Comparison of ENCODE assay signal across 30 mouse cellular contexts in genomic region chr3:103868008-103868407, GRCm38 (mm10). TPM values are rescaled to one million over a fixed set of nuclear protein-coding genes. Genes with fewer than 3 reads are reported as not detected.
A peak's percentile ranks its signal among the peaks of the same experiment; 100 is the strongest.
DNase-seq lines count a peak whose midpoint lies in the region; ATAC-seq and TF ChIP-seq lines count a peak whose summit lies in the region.
"Had no signal": no experiment of that assay in that cellular context is flagged by ENCODE, and none has a peak within 500 bp of the region (broad histone marks: within the 10 kb centered on the region; RNA-seq: fewer than 3 reads in every experiment).

No protein-coding gene starts in this region.

- TF ChIP-seq POLR2A in spleen, adult 2 months (IDR thresholded peaks at IDR 0.05; ENCODE audit: low read depth, low read length) = no peak

- H3K27me3 ChIP-seq in spleen, adult 2 months (ENCODE audit: control insufficient read depth, insufficient read depth, low read length) = no peaks in the 10 kb centered on the region
- H3K27me3 ChIP-seq: embryonic facial prominence, embryonic 13.5 days; forebrain, embryonic 12.5 days; intestine, embryonic 15.5 days; limb, embryonic 12.5 days; neural tube, embryonic 12.5 days had no signal

- no peaks in the 10 kb centered on the region; the same call in 1 of the 2 replicates for H3K36me3 ChIP-seq in spleen, adult 2 months (ENCODE audit: control insufficient read depth, insufficient read depth, low read length)
- H3K36me3 ChIP-seq: embryonic facial prominence, embryonic 13.5 days; forebrain, embryonic 12.5 days; intestine, embryonic 15.5 days; limb, embryonic 12.5 days; neural tube, embryonic 12.5 days had no signal

- no peak for TF ChIP-seq CTCF in spleen, adult 2 months (IDR thresholded peaks at IDR 0.05; ENCODE audit: extremely low read depth, insufficient read depth, insufficient read length, insufficient replicate concordance)

- no peak overlapping the region for H3K4me3 ChIP-seq in spleen, adult 2 months (ENCODE audit: extremely low read depth, insufficient read depth, insufficient read length)
- H3K4me3 ChIP-seq: embryonic facial prominence, embryonic 13.5 days; erythroblast, embryonic 14.5 days; forebrain, embryonic 12.5 days; heart, adult 2 months; intestine, embryonic 15.5 days; layer of hippocampus, adult 2 months; limb, embryonic 12.5 days; neural tube, embryonic 12.5 days had no signal

- DNase-seq in spleen, adult 2 months (ENCODE audit: low read depth in 1 of 2, low spot score in 2 of 2) = peak in 1 of 2 experiments; percentile 68
- DNase-seq in spleen, postnatal 14 days (ENCODE audit: low spot score in 2 of 2) = no peak
- DNase-seq in CD4-positive, CD25-positive, alpha-beta regulatory T cell, adult 2 months (ENCODE audit: low read depth, low spot score) = peak; percentile 78
- peak; percentile 73 to 86 for DNase-seq in natural killer cell, adult 2 months (ENCODE audit: low spot score in 2 of 2)
- no peak for DNase-seq in adrenal gland, postnatal 14 days
- DNase-seq in left cerebral cortex, postnatal 10 days (ENCODE audit: extremely low spot score in 1 of 2, low spot score in 2 of 2) = no peak
- DNase-seq in left cerebral cortex, adult 9 months (ENCODE audit: low spot score in 2 of 2) = no peak
- DNase-seq: adrenal gland, adult 2 months; cerebellum, adult 18-20 months; cerebellum, postnatal 36 days; embryo, embryonic 11 days; gastrocnemius, postnatal 25 days; heart, adult 2 months; heart, postnatal 36 days; kidney, adult 8-10 months; kidney, postnatal 14 days; liver, postnatal 0 days; lung, postnatal 10 days; right cerebral cortex, adult 18-20 months; right cerebral cortex, postnatal 4 days had no signal

- peak; percentile 81 for ATAC-seq in activated CD4-positive, CD25-positive, alpha-beta regulatory T cell, adult 4 months
- ATAC-seq: intestine, embryonic 15.5 days; liver, postnatal 0 days had no signal

- peak overlapping the region; percentile 97 for H3K27ac ChIP-seq in spleen, adult 2 months (ENCODE audit: insufficient read depth, low read length)
- H3K27ac ChIP-seq: embryonic facial prominence, embryonic 13.5 days; forebrain, embryonic 12.5 days; heart, adult 2 months; hindbrain, embryonic 14.5 days; intestine, embryonic 15.5 days; layer of hippocampus, adult 2 months; limb, embryonic 12.5 days; neural tube, embryonic 12.5 days had no signal

- peaks cover 24% of the 10 kb centered on the region for H3K4me1 ChIP-seq in spleen, adult 2 months (ENCODE audit: control insufficient read depth, insufficient read depth, insufficient read length)
- H3K4me1 ChIP-seq: embryonic facial prominence, embryonic 13.5 days; forebrain, embryonic 12.5 days; intestine, embryonic 15.5 days; limb, embryonic 12.5 days; neural tube, embryonic 12.5 days had no signal

- intact Hi-C loops in left cerebral cortex, postnatal 10 days (cut with DNase I) = no loop called here

- WGBS in spleen, adult 2 months = 42% methylated on average over 4 of the region's 4 CpGs

RNA-seq across cellular contexts. Expression of gene Ptpn22, which starts 8.4 kb away (rescaled TPM):
- 23.8 and 27.3 TPM in 2 replicates for polyA plus RNA-seq in spleen, adult 2 months (2012; rRNA removed)
- polyA plus RNA-seq in activated CD4-positive, CD25-positive, alpha-beta regulatory T cell, adult 4 months (2017; shearing (Covaris generic)) = 100 to 1,000 TPM; 302 to 352 TPM
- 1.4 and 7.8 TPM in 2 replicates for total RNA-seq in adrenal gland, postnatal 14 days (2021)
- total RNA-seq in left cerebral cortex, postnatal 10 days (2021) = 1 to 10 TPM in 1 of 2 experiments, under 1 TPM in 1; 0.61 to 1.4 TPM
- polyA plus RNA-seq: erythroblast, embryonic 14.5 days had no signal

RNA-seq across cellular contexts. Expression of gene Bcl2l15, which starts 35.6 kb away (rescaled TPM):
- polyA plus RNA-seq in spleen, adult 2 months (2012; rRNA removed) = 0.13 and 0.18 TPM in 2 replicates
- 1 to 10 TPM; 3.1 to 7.9 TPM for polyA plus RNA-seq in activated CD4-positive, CD25-positive, alpha-beta regulatory T cell, adult 4 months (2017; shearing (Covaris generic))
- total RNA-seq in adrenal gland, postnatal 14 days (2021) = 0.52 and 0.56 TPM in 2 replicates
- not detected for total RNA-seq in left cerebral cortex, postnatal 10 days (2021)
- total RNA-seq: adrenal gland, adult 2 months; heart, adult 2 months; heart, postnatal 36 days had no signal
- polyA plus RNA-seq: adrenal gland, adult 2 months; heart, adult 2 months; limb, embryonic 12.5 days; neural tube, embryonic 12.5 days had no signal

RNA-seq across cellular contexts. Expression of gene Rsbn1, which starts 45.9 kb away (rescaled TPM):
- polyA plus RNA-seq in spleen, adult 2 months (2012; rRNA removed) = 3.5 and 5.2 TPM in 2 replicates
- polyA plus RNA-seq in activated CD4-positive, CD25-positive, alpha-beta regulatory T cell, adult 4 months (2017; shearing (Covaris generic)) = 10 to 100 TPM; 10.3 to 11.3 TPM
- total RNA-seq in adrenal gland, postnatal 14 days (2021) = 16.2 and 18.0 TPM in 2 replicates
- total RNA-seq in left cerebral cortex, postnatal 10 days (2021) = 10 to 100 TPM; 19.0 to 19.5 TPM

RNA-seq across cellular contexts. Expression of gene Gm43064, which starts 58.6 kb away (rescaled TPM):
- 0.40 and 0.66 TPM in 2 replicates for polyA plus RNA-seq in spleen, adult 2 months (2012; rRNA removed)
- polyA plus RNA-seq in activated CD4-positive, CD25-positive, alpha-beta regulatory T cell, adult 4 months (2017; shearing (Covaris generic)) = under 1 TPM in 1 of 2 experiments, not detected in 1; 0.36 TPM
- total RNA-seq in adrenal gland, postnatal 14 days (2021) = 0.23 TPM in 1 of 2 replicates, not detected in the other
- not detected for total RNA-seq in left cerebral cortex, postnatal 10 days (2021)
- total RNA-seq: heart, postnatal 36 days; monocyte, adult 5-6 weeks had no signal
- polyA plus RNA-seq: adrenal gland, adult 2 months; forebrain, embryonic 12.5 days; heart, adult 2 months; intestine, embryonic 15.5 days; liver, postnatal 0 days had no signal

RNA-seq across cellular contexts. Expression of gene Ap4b1, which starts 58.7 kb away (rescaled TPM):
- 14.5 and 14.7 TPM in 2 replicates for polyA plus RNA-seq in spleen, adult 2 months (2012; rRNA removed)
- 10 to 100 TPM; 10.8 to 18.3 TPM for polyA plus RNA-seq in activated CD4-positive, CD25-positive, alpha-beta regulatory T cell, adult 4 months (2017; shearing (Covaris generic))
- total RNA-seq in adrenal gland, postnatal 14 days (2021) = 17.2 and 29.1 TPM in 2 replicates
- 10 to 100 TPM; 13.6 to 15.7 TPM for total RNA-seq in left cerebral cortex, postnatal 10 days (2021)

Comparison
In these comparisons a context has a peak if more than half of its experiments do, and no peak if none do; other contexts are left out.
1. DNase-seq: peak in CD4-positive, CD25-positive, alpha-beta regulatory T cell, adult 2 months (single experiment) and natural killer cell, adult 2 months (2 of 2); none in spleen, postnatal 14 days (0 of 2), adrenal gland, postnatal 14 days (single experiment), left cerebral cortex, postnatal 10 days (0 of 2) and left cerebral cortex, adult 9 months (0 of 2).